Mouse (Mus musculus) gastrocnemius, adult 18-20 months (tissue): ENCODE results near the gene Mboat2. TPM values are rescaled to one million over a fixed set of nuclear protein-coding genes. Genes with fewer than 3 reads are reported as not detected.

Experiments
- DNase-seq: peaks from one replicate; pipeline ENCODE4 v3.0.0; 2021; ENCODE audit warnings: low spot score
- total RNA-seq, 2 experiments: library from RNA; stranded (reverse); gene quantifications; 2 replicates each; pipeline ENCODE4 v1.2.3; 2021

Gene Mboat2
- total RNA-seq, 2 experiments from 2014 or later = 0.50 to 1.9 TPM

DNA sequence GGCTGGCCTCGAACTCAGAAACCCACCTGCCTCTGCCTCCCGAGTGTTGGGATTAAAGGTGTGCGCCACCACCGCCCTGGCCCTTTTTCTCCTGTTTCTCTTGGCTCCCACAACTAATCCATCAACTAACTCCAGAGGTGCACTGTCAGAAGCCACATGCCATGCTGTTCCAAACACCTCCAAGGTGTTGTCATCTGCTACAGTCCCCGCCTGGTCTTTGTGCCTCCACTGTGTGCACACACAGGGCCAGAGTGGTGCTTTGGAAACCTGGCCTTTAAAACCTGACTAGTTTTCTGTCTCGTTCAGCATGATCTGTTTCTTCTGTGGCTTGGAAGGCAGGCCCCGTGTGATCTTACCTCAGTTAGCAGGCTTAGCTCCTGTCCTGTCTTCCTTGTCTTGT, 113.9 kb downstream of the Mboat2 start:
- DNase-seq = no peak

- DNase-seq = no peak
These were observed 116.4 kb downstream of the Mboat2 start for GRCm38 (mm10) chr12:24947065-24947464.

GRCm38 (mm10) chr12:24948344-24948743, 117.7 kb downstream of the Mboat2 start:
- no peak for DNase-seq

- DNase-seq = no peak
These were observed 119.8 kb downstream of the Mboat2 start for GRCm38 (mm10) chr12:24950376-24951046.

DNA sequence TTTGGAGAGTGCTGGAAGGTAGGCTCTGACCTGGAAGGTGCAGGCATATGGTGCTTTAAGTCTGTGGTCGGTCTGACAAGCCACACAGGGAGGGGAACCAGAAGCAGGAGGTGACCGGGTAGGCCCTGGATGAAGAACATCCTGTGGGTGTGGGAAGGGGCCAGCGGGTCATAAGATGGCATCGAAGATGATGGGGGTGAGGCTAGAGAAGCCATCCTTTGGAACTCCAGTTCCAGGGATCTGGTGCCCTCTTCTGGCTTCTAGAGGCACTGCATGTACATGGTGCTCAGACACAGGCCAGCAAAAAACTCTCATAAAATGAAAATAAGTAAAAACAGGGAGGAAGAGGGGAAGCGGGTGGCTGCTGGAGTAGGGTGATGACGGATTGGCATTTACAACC, 121.5 kb downstream of the Mboat2 start:
- DNase-seq = peak; percentile 24

- no peak for DNase-seq
These were observed 124.5 kb downstream of the Mboat2 start for GRCm38 (mm10) chr12:24955137-24955536.

DNA sequence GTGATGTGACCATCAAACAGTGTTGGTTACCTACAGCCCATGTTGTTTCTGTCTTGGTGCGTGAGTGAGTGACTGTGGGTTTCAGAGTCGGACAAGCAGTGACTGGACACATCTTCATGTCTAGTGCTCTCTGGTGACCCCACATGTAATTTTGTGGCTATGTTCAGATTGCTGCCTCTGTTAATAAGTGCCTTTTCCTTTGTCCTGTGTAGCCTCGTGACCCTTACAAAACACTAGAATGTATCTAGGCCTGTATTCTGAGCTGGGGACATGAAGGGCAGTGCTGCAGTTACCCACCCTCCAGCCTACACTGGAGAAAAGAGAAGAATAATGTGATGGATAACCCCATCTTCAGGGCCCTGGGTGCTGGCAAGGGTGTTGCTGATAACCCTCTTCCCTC, 127.8 kb downstream of the Mboat2 start:
- DNase-seq = no peak

- no peak for DNase-seq
These were observed 131.1 kb downstream of the Mboat2 start for GRCm38 (mm10) chr12:24961821-24962220.

DNA sequence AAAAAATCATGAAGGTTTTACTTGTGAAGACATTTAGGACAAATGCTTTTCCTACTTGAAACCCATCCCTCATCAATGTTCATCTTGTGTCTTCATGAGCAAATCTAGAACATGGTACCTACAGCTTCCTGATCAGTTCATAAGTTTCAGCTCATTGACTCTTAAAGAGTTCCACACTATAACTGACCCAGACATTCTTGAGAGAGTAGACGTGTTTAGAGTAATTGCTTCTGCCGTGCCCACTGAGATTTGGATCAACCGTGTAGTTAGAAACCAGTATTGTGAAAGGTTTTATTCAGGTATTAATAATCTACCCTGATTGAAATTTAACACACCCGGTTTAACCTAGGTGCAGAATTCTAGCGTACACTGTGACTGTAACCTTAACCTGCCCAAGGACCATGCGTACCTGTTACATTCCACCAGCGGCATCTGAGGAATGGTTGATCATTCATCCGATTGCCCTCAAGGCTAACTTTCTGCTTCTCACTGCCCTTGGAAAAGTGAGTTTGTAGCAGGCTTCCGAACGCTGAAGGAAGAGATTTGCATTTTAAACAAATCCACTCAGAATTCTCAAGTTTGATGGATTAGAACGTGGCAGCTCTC, 131.8 kb downstream of the Mboat2 start:
- no peak for DNase-seq

DNA sequence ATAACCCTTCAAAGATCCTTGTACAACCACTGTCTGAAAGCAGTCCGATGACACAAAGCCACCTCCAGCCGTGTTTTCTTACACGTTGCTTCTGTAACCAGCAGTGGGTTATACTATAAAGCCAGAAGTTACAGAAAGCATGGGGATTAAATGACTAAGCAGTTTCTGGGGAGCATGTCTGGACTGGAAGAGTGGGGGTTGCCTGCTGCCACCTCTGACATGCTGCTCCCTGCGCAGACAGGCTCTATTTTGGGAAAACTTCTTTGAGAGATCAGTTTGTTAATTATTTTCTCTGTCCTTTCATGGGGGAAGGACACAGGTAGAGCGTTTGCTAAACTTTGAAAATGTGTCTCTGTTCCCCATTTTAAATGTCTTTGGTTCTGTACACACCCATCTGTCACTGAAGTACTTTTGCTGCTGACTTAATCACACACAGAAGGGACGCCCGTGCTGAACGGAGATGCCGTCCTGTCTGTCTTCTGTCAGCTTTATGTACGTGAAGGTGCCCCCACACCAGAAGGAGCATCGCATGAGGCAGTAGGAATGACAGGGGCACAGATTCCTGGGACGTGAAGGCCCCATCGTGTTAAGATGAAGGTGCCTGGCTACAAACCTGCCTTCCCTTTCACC, 132.8 kb downstream of the Mboat2 start:
- no peak for DNase-seq

DNA sequence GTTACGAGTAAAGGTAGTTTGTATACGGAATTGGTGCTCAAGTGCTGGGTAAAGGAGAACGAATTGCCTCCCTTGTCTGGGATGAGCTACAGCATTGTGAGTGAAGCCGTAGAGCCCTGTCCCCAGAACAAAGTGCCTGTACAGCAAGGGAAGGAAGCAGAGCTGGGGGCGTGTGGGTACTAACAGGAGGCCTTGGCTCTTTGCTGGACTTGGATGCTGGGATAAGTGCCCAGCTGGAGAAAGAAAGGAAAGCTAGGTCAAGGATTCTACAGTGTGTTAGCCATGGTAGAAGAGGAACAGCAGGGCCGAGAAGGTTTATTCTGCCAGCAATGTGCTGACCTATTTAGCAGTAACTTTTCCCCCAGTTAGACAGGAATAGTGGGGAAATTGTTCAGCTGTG, 134.7 kb downstream of the Mboat2 start:
- no peak for DNase-seq

DNA sequence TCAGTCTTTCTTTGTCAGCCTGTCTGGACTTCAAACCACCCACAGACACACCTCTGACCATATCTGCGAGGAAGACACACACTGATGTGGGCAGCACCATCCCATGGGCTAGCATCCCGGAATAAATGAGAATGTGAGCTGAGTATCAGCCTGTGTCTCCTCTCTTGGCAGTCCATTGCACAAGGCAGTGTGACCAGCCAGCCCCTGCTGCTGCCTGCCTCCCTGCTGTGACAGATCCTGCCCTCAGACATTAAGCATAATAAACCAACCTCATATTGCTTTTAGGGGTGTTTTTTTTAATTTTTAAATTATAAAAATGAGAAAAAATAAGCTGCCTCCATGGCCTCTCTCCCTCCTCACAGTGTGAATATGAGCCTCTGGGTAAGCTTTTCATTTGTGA, 135.4 kb downstream of the Mboat2 start:
- no peak for DNase-seq

GRCm38 (mm10) chr12:24971490-24972200, 141.0 kb downstream of the Mboat2 start:
- no peak for DNase-seq

DNA sequence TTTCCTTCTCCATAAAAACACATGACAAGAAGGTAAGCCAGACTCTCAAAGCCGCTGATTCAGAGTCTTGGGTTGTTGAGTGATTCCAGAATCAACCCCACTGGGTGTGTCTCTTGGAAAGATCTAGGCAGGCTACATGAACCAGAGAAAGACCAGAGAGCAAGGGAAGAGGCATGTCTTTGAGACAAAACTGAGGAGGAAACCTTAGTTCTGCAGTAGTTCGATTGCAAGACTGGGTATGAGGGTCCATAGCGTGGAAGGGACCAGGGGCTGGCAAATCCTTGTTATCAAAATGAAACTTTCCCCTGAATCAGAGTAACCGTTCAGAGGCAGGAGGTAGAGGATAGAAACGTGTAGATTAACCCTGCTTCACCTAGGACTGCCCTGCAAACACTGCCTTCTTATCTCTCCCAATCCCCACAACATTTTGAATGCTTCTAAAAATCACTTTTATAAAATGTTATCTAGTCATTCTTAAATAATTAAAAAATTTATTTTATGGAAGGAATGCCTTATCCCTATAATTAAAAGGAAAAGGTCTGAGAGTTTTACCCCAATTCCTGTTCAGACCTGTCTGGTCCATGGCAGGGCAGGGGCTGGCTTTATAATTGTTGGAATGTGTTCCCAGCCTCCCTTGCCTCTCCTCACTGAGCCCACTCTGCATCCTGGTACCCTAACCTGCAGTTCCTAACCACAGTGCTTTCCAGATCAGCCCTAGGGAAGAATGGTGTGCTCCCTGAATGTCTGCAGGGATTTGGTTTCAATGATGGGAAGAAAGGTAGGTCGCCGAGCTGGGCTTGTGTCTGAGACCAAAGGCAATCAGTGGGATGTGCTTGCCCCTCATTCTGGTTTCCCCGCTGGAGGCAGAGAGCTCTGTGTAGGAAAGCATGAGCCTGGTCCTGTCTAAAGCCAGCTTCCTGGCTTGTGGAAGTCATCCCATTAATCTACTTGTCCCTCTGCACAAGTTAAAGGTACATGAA, 142.0 kb downstream of the Mboat2 start:
- no peak for DNase-seq

DNA sequence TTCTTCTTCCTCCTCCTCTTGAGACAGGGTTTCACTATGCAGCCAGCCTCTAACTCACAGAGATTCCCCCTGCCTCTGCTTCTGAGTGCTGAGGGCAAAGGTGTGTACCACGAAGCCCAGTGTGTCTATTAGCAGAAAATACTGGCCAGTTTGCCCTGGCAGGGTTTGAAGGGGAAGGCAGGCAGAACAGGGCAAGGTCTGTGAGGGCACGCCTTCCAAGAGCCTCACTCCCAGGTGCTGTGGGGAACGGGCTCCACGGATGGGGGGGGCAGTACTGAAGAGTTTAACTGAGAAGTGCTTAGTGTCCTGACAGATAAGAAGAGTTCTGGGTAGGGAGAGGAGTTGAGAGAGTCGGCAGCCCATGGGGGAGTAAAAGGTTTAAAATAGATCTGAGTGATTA, 142.9 kb downstream of the Mboat2 start:
- DNase-seq = no peak

DNA sequence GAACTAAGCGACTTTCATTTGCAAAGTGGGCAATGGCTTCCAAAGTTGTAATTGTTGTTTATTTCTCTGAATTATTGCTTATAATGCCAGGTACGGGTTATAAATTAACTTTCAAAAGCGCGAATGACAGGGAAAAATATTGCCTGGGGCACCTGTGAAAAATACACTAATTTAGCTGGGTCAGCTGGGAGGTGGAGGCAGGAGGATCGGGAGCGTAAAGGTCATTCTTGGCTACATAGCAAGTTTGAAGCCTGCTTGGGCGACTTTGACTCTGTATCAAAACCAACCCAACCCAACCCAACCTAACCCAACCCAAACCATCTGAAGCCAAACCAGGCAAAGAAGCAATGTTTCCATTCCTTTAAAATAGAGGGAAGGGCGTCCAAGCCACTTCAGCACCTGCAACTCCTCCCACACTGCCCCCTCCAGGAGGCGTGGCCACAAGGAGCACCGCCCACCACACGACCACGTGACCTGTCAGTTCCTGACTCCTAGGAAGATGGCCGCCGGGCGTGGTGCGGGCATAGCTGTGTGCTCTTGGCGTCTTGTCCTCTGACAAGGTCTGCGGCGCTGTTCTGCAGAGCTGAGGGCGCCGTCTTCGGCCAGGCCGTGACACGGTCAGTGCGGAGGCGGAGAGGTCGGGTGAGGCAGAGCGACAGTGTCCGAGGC, 143.9 kb downstream of the Mboat2 start, which contains the start of gene Kidins220:
Kidins220 (plus strand) TSS at position 480 of the 669 bp plus-strand sequence.
- peak; percentile 96 for DNase-seq

GRCm38 (mm10) chr12:24975115-24975733, 144.5 kb downstream of the Mboat2 start:
- peak; percentile 60 for DNase-seq

DNA sequence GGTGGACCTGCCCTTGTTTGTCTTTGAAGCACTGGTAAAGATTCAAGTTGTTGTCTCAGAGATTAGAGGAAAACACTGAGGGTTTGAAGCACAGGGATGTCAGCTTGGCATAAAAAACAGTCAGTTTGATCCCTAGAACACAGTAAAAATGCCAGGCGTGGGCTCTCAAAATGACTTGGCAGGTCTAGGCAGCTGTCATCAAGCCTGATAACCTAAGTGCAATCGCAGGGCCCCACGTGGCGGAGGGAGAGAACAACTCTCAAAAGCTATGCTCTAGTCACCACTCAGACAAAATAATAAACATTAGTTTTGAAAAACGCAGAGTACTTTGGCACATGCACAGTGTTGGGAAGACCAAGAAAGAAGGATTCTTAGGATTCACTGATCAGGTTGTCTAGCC, 154.5 kb downstream of the Mboat2 start:
- no peak for DNase-seq

GRCm38 (mm10) chr12:24995350-24995749, 164.7 kb downstream of the Mboat2 start:
- DNase-seq = no peak

DNA sequence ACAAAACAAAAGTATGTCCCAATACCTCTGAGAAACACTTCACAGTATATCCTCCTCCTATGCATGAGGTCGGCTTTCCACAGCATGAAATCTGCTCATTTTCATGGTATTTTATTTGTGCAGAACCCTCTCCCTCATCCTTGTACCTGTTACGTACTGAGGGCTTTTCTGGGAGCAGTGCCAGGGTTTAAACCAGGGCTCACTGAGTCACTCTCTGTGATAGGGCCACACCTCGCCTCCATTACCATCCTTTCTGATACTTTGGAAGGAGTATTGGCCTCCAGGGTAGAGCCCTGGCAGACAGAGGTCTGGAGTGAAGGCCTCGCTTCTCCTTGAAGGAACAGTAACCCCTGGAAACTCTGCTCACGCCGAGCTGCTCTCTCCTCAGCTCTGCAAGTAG, 174.7 kb downstream of the Mboat2 start:
- no peak for DNase-seq
